Mouse (Mus musculus) embryo, embryonic 9.5 days (tissue): ENCODE results near the gene Scrn2.

ENCODE experiments used
- DNase-seq: peaks from one replicate; pipeline ENCODE4 v3.0.0-alpha.2; 2017; ENCODE audit errors: extremely low spot score

Gene Scrn2

DNA sequence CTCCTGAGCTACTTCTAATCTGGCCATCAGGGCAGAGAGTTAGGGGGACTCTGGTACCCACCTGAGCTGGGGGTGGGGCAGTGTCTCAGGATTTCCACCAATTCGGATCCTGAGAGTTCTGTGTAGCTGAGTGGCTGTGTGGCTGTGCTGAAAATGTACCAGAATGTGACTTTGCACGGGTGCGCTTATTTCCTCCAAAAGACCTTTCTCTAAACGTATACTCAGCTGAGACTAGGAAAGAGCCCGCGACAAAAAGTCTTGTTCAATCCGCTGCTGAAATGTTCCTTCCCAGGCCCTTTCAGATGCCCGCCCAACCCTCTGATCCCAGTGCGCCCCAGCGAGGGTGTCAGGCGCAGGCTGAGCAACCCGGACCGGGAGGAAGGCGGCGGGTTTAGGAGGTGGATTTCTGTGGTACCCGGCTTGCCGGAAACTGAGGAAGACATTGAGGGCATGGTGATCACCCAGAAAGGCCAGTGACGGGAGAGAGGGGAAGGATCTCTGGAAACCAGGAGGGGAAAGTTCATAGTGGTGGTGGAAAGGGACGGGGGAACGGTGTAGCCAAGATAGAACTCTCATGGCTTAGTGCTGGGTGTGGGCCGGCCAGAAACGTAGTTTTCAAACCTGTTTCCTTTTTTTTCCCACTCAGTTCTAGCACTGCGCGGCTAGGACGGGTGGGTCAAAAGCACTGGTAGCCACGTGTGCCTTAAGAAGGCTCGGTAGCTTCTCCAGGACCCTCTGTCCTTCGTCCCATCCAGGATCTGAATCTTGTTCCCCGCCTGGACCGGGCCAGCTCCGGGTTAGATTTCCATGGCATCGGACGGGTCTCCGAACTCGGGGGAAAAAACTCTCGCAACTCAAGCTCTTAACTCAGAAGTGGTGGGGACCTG is 11.8 kb upstream of the Scrn2 start:
- peak; percentile 59 for DNase-seq

DNA sequence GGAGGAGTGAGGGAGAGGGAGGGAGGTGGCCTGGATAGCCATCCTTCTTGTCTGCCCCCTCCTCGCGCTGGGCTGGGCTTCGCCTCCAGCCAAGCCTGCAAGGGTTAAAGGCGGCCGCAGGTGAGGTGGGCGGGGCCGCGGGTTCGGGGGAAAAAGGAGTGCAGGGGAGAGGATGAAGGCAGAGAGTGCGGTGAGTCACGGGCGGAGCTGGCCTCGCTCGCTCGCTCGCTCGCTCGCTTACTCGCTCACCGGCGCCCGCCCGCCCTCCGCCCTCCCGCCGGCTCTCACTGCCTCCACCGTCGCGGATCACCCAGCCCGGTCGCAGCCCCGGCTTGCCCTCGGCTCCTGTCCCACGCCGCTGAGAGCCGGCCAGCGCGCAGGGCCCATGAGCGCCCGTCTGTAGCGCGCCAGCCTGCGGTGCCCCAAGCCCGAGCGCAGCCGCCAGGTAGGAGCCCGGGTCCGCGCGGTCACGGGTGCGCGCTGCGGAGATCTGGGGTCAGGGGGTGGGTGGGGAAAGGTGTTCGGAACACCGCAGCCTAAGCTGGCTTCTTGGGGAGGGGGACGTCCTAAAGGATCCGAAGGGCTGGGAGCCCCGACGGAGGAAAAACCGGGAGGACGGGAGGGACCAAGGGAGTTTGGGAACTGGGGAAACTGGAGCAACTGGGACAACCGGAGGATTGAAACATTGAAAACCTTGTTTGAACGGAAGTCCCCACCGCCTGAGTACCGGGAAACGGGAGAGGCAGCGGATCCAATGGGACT is 11.0 kb upstream of the Scrn2 start:
- DNase-seq: no peak

DNA sequence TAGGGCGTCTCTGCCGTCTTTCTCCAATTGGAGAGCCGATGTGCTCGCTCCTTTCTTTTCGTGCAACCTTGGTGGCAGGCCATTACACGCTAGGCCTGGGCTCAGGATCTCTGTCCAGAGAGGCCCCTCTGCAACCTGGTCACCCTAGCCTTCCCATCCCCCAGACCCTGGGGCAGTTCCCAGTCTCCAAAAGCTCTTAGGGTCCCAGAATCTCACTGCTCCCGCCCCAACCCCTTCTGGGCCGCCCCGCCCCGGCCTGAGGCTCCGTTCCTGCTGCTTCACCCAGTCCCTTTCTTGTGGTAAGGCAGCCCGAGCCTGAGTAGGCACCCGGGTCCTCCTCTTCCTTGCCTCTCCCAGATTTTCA is 10.4 kb upstream of the Scrn2 start:
- DNase-seq: peak; percentile 39

DNA sequence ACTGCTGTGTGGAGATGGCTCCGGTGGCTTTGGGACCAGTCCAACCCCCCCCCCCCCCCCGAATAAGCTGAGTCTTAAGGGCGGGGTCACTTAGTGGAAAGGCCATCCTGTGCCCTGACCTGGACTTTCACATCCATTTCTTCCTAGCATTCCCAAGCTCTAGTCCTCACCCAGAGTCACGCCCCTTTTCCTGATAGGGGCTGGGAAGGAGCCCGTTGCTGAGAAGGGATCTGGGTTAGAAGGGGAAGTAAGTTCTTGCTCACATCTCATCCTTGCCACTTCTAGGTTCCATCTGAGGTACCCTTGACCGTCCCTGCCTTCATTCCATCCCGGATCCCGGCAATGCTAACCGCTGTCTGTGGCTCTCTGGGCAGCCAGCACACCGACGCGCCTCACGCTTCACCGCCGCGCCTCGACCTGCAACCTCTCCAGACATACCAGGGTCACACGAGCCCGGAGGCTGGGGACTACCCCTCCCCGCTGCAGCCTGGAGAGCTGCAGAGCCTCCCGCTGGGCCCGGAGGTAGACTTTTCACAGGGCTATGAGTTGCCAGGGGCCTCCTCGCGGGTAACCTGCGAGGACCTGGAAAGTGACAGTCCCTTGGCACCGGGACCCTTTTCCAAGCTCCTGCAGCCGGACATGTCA is 8.5 kb upstream of the Scrn2 start:
- peak; percentile 47 for DNase-seq

DNA sequence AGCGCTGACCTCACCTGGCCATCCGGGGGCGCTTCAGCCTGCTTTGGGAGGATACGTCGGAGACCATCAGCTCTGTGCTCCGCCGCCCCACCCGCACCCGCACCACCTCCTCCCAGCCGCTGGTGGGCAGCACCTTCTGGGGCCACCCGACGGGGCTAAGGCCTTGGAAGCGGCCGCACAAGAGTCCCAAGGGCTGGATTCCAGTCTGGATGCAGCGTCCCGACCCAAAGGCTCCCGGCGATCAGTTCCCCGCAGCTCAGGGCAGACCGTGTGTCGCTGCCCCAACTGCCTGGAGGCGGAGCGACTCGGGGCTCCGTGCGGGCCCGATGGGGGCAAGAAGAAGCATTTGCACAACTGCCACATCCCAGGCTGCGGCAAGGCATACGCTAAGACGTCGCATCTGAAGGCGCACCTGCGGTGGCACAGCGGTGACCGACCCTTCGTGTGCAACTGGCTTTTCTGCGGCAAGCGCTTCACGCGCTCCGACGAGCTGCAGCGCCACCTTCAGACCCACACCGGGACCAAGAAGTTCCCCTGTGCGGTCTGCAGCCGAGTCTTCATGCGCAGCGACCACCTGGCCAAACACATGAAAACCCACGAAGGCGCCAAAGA is 7.8 kb upstream of the Scrn2 start:
- DNase-seq: peak; percentile 83

DNA sequence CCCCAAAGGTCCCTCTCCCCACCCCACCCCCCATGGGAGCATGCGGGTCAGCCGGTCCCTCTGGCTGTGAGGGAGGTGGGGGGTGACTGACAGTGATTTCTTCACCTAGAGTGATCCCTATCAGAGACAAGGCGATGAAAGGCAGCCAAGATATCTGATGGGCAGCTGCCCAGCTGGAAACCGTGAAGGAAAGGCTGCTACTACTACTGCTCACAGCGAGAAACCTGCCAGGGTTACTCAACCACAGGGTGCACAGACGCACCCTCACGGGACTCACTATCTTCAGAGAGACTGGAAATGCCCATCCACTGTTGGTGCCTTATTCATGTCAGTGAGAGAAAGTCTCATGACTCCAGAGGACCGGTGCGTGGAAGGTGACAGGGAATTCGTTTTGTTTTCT is 4.8 kb upstream of the Scrn2 start:
- DNase-seq: no peak

DNA sequence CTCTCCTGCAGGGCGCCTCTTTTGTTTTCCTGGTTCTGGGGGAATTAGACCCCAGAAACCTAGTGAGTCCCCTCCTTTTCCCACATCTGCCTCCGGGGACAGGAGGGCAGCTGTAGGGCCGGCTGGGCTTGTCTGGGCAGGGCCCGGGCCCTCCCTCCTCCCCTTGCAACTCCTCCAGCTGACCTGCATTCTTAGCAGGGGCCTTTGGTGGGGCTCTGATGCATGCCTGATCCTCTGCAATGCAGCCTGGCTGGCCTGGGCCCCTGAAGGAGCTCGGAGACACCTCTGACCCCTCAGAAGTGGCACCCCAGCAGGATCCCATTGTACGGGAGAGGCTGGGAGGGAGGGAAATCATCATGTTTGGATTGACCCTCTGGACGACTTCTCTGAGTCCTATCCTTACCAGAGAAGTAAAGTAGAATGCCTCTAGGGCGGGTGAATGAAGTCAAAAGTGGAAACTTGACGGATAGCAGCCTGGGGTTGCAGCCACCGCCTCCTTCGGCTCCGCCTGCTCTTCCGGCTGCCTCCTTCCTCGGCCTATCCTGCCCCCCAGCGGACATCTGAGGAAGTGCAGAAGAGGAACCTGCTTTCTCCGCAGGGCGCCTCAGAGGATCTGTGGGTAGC is 3.9 kb upstream of the Scrn2 start:
- DNase-seq: peak; percentile 90

DNA sequence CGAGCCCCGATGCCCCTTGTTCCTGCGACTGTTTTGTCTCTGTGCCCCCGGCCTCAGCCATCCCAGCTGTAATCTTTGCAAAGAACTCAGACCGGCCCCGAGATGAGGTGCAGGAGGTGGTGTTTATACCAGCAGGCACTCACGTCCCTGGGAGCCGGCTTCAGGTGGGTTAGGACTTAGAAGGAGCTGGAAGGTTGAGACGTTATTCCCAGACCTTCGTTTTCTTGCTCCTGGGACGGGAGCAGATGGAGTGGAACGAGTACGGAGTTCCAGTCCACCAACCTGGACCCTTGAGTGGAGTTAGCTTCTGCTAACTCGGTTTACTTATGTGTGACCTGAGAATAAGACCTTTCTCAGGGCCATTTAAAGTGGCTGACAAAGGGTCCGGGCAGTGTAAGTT is 688 bp downstream of the Scrn2 start:
- DNase-seq: no peak

DNA sequence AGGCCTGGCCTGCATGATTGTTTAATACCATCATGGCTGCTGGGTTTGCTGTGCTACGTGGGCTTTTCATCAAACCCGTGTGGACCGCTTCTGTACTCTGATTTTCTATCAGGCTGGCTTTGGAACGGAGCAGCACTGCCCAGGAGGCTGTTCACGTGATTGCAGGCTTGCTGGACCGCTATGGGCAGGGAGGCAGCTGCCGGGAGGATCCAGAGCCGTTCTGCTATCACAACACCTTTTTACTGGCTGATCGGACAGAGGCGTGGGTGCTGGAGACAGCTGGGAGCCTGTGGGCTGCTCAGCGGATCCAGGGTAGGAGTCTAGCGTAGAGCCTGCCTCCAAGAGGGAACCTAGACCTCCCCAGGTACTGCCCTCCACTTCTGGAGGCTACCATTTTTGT is 2.2 kb downstream of the Scrn2 start:
- no peak for DNase-seq

DNA sequence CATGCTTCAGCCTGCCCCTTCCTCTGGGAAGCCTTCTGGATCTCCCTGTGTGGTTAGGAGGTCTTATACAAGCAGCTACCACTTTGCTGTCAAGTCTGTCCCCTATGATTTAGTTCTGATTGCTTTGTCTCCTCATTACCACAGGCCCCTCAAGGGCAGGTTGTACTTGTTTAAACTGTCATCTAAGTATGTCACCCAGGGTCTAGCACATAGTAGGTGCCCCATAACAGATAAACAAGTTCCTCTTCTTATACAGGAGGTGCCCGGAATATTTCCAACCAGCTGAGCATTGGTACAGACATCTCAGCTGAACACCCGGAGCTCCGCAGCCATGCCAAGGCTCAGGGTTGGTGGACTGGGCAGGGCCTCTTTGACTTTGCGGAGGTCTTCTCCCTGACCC is 2.8 kb downstream of the Scrn2 start:
- no peak for DNase-seq

DNA sequence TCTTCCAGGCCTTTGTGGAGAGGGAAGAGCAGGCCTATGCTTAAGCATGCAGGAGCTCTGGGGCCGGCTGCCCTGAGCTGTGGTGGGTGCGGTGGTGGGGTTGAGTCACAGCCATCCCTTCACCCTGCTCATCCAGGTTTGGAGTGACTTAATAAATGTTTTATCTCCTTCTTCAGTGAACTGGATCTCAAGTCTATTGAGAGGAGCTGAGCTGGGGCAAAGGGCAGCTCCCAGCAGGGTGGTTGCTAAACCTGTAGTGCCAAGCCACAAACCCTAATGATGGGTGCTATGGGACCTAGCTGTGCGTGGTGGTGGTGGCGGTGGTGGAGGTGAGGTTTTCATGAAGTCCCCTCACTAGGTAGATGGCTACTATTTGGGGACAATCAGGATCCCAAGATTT is 4.0 kb downstream of the Scrn2 start:
- DNase-seq: no peak

DNA sequence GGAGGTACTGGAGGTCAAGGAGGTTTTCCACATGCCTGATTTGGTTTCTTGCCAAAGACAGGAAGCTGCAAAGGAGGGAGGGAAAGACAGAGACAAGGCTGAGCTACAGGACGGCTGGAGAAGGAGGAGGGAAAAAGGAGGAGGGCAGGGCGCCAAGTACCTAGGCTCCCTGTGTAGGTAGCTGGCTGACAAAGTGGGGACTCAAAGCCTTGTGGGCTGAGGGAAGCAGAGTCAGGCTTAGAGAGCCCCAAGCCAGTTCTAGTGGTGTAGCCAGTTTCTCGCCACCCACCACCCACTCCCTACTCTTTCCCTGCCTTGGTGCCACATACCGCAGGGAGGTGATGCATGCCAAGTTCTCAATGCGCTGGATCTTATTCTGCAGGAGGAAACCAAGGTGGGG is 6.4 kb downstream of the Scrn2 start:
- no peak for DNase-seq

DNA sequence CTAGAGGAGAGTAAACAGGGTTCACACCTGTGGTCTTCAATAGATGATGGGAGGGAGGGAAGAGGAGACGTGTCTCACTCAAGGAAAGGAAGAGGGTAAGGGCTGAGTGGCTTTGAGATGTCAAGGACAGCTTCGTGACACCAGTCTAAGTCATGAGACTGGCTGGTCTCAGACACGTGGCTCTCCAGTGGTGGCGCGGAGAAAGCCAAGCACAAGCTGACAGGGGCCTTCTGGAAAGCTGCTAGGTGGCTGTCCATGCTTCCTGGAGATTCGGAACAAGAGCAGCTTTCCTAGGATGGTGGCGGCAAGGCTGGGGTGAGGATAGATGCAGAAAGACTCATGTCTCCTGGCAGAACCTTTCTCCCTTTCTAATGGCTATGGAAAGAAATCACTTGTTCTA is 9.1 kb downstream of the Scrn2 start:
- DNase-seq: no peak

DNA sequence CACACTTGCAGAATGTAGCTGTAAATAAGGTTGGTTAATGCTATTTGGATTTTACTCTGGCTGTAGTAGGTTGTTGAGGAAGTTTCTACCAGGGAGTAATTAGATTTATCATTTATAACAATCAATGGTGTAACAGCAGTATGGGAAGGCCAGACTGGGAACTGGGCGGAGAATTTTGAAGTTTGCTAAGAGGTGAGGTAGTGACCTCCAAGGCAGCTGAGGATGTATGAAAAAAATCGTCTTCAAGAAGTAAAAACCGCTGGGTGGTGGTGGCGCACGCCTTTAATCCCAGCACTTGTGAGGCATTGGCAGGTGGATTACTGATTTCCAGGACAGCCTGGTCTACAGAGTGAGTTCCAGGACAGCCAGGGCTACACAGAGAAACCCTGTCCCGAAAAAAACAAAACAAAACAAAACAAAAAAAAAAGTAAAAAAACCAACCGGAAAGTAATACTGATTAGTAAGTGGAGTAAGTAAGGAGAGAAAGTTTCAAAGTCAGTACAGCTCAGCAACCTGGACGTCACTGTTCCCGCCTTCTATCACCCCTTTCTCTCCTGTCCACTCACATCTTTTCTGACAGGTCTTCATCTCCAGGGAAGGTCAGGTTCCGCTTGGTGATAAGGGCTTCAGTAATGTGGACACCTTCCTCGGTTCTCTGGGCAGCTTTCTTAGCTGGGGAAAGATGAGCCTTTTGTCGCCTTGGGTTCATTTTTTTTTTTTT is 10.7 kb downstream of the Scrn2 start:
- no peak for DNase-seq

DNA sequence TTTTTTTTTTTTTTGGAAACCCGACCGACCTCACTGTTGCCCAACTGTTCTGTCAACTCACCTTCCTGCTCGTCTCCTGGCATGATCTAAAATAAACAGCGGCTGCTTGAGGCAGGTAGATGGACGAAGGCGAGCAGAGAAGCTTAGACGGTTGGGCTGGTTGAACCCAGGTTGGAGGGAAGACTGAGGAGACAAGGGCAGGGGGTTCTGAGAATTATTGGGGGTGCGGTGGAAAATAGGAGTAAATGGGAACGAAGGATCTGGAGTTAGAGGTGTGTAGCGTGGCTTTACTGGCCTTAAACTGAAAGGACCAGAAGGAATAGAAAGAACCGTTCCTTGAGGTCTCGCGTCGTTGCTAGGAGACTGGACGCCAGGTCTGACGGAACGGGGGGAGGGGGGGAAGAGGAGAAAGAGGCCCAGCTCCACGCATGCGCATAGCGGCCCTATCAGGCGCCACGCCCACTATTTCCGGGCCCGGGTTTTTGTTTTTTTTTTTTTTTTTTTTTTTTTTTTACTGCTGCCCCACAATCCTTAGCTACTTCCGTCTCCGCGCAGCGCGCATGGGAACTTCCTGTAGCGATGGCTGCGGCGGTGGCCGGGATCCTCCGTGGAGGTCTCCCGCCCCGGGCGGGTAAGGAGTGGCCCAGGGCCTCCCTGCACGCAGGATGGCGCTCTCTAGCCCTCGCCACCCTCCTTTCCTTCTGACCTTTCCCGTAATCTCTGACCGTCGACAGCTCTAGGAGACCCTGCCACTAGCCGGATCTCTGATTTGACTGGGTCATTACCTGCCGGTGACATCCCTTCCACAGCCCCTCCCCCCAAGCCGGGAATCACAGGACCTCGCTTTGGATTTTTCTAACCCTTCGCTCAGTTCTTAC is 11.5 kb downstream of the Scrn2 start, which contains the start of the genes Lrrc46 and Mrpl10:
Gene Lrrc46, minus strand, starts transcription at position 386 of the 878 bp plus-strand sequence.
Gene Mrpl10, plus strand, starts transcription at position 539 of the 878 bp plus-strand sequence.
- peak; percentile 94 for DNase-seq

DNA sequence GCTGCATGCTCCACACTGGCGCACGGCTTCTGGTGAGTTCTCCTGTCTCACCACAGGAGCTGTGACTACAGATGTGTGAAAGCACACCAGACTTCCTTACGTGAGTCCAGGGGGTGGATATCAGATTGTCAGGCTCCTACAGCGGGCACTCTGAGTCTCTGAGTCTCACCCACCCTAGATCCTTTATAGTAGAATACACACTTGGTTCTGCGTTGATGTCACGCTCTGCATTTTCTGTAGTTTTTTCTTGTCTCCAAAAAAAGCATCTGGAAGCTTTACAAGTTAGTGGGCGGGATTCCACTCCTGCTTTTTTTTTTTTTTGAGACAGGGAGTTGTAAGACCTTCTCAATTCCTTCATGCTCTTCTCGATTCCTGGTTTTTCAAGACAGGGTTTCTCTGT is 15.2 kb downstream of the Scrn2 start:
- no peak for DNase-seq

DNA sequence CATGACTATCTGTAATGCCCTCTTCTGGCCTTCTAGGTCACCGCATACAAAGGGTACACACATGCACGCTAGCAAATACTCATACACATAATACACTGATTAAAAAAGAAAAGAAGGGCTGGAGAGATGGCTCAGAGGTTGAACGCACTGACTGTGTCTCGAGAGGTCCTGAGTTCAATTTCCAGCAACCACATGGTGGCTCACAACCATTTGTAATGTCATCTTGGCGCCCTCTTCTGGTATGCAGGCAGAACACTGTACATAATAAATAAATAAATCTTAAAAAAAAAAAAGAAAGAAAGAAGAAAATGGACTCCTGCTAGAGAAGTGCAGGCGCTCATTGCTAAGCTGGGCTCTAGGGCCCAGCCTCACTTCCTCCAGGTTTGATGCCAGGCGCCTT is 16.1 kb downstream of the Scrn2 start:
- DNase-seq: no peak

DNA sequence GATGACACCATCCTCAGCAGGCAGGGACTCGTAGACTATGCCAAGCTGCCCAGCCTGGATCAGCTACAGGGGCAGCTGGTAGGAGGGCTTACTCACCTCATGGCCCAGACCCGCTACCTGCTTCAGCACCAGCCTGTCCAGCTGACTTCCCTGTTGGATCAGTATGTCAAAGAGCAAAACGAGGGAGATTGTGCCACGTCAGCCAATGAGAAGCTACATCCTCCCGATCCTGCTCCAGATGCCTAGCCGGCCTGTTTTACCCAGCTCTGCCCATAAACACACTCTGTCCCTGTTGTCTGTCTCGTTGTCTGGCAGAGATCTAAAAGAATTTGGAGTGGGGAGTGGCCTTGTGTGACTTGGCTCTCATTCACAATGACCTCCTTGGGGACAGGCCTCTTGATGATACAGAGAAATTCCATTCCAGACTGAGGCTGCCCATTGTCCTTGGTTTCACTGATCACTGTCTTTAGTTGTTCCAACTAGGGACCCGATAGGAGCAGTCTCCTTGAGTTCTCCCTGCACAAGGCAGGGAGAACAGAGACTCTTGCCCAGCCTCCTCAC is 18.4 kb downstream of the Scrn2 start:
- no peak for DNase-seq

DNA sequence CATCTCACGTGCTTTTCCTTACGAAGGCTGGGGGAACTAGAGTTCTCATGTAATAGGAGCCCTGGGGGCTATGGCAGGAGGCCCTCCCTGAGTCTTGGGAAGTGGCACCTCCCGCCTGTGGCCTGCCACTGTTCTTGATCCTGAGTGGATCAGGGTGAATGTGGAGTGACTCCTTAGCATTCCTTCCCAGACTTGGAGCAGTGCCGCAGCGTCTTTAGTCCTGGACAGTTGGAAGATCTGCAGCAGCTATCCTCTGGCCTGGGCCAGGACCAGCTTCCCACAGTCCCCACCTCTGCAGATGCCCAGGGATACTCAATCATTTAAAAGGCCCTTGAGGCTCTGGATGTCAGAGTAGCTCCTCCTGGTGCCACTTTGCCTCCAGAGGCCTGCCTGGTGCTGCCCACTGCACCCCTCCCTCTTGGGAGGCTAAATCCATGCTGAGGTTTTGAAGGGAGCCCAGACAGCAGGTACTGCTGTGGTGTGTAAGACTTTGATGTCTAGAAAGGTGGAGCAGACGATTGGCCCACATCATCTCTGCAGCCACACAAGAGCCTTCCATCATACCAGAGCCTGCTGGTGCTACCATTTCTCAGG is 19.9 kb downstream of the Scrn2 start:
- DNase-seq: no peak
